Mouse (Mus musculus): Measurements from ENCODE around the gene Ttll3.

Gene Ttll3

DNA sequence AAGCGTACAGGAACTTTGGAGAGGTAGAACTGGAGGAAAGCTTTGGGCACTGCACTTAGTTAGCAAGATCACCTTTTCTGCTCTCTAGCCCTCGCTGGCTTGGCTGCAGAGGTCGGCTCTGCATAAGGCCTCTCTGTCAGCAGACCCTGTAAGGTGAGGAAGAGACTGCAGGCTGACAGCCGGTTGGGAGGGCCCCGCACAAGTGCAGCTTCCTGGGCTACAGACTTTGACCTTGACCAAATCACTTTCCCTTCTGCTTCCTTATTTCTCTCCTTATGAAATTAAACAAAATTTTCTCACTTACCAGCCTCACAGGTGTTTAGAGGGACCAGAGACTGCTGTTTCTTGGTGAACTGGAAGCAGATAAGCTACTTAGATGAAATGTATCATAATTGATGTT, 65.9 kb downstream of the Ttll3 start:
- no peak for DNase-seq (ENCODE audit: low read depth, low spot score)

GRCm38 (mm10) chr6:113457952-113458534, 69.0 kb downstream of the Ttll3 start, which contains the start of gene Il17re:
Il17re (plus strand) TSS chr6:113458484.
- DNase-seq (ENCODE audit: low read depth, low spot score), result no peak

DNA sequence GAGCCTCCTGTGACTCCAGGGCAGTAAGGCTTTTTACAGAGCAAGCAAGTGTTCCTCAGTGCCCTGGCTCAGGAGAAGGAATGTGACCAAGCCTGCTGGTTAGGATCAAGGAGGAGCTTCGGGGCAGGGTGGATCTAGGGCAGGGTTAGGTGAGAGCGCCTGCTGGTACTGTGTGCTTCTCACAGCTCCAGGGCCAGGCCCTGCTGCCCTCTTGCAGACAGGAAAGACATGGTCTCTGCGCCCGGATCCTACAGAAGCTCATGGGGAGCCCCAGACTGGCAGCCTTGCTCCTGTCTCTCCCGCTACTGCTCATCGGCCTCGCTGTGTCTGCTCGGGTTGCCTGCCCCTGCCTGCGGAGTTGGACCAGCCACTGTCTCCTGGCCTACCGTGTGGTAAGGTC, 69.6 kb downstream of the Ttll3 start:
- no peak for DNase-seq (ENCODE audit: low read depth, low spot score)

DNA sequence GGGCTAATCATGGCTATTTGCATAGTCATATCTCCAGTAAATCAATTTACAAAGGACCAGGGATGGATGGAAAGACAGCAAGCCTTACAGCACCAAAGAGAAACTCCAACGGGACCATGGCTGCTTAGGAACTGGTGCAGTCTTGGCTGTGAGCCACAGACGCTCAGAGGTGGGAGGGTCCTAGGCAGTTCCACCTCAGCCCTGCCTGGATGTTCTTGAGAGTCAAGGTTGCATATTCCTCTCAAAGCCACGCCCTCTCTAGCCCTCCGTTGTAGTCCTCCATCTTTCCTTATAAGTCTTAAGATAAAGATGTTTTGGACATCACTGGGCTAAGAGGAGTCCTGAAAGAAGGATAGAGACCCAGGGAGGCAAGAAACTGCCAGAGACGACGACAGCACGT, 75.0 kb downstream of the Ttll3 start:
- no peak for DNase-seq (ENCODE audit: low read depth, low spot score)

Measured in telencephalon, adult 2 months (tissue).